Mouse (Mus musculus) T-cell, adult 2 months (primary cell): ENCODE measurements around the gene Polr2a.

Experiments used
- DNase-seq: peaks from one replicate; pipeline ENCODE4 v3.0.0; 2022; ENCODE audit warnings: low spot score

Polr2a gene

GRCm38 (mm10) chr11:69758478-69758970, at the start of gene Polr2a:
Gene Polr2a, minus strand, starts transcription at chr11:69758637.
- peak; percentile 99 for DNase-seq

DNA sequence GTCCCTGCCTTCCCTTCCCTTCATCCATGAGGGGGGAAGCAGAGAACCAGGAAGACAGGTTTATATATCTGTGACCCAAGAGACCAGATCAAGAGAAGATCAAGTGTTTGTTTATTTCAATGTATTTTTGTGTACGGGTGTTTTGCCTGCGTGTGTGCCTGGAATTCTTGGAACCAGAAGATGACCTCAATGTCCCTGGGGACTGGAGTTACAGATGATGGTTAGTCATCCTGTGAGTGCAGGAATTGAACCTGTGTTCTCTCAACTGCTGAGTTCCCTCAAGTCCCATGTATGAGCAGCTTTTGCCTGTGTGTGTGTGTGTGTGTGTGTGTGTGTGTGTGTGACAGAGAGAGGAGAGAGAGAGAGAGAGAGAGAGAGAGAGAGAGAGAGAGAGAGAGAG, 49.2 kb upstream of the Polr2a start:
- no peak for DNase-seq

- no peak for DNase-seq
These were observed 47.9 kb upstream of the Polr2a start for GRCm38 (mm10) chr11:69806378-69806777.

- DNase-seq: no peak
These were observed 46.8 kb upstream of the Polr2a start, which contains the start of gene Tmem102 for GRCm38 (mm10) chr11:69804972-69805909. Gene Tmem102, minus strand, starts transcription at chr11:69805624.

GRCm38 (mm10) chr11:69804652-69804940, 46.2 kb upstream of the Polr2a start:
- no peak for DNase-seq

GRCm38 (mm10) chr11:69803786-69804651, 45.6 kb upstream of the Polr2a start:
- peak; percentile 73 for DNase-seq

DNA sequence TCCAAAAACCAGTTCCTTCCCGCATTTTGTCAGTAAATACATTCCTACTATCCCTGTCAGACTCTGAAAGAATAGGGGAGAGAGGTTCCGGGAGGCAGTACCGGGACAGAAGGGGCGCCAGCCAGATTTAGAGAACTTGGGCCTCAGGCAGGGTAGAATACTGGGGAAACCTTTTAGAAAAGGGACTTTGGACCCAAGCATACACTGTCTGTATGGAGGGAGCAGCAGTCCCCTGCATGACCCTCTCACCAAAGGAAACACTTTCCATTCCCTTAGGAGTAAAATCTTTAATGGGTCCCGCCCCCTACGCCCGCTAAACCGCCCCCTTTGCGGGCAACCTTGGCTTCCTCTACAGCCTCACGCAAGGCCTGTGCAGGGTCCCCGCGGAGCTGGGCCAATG, 44.9 kb upstream of the Polr2a start:
- DNase-seq: no peak

GRCm38 (mm10) chr11:69802648-69803105, 44.2 kb upstream of the Polr2a start:
- DNase-seq: peak; percentile 57

DNA sequence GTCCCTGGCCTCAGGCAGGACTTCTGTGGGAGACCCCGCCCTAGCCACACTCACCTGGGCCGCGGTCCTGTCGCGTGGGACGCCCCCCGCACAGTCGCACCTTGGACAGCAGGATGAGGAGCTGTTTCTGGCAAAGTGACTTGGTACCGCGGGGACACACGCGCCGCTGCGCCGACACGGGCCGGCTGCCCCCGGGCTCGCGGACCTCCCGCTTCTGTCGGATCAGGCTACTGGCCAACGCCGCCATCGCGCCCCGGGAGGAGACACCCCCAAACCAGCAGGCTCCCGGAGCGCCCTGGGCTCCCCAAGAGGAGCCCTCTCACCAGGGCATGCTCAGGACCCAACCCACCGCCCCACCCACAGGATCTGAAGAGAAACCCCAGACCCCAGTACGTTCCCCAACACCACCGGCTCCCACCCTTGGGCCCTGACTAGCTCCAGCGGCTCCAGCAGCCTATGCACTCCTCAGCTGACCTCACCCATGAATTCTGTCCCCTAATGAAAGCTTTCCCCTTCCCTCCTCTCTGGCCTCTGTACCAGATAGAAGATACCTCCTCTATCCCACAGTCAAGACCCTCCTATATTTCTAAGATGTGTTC, 43.0 kb upstream of the Polr2a start, which contains the start of gene Fgf11:
Gene Fgf11, minus strand, starts transcription at position 479 of the 599 bp plus-strand sequence.
- DNase-seq: no peak

DNA sequence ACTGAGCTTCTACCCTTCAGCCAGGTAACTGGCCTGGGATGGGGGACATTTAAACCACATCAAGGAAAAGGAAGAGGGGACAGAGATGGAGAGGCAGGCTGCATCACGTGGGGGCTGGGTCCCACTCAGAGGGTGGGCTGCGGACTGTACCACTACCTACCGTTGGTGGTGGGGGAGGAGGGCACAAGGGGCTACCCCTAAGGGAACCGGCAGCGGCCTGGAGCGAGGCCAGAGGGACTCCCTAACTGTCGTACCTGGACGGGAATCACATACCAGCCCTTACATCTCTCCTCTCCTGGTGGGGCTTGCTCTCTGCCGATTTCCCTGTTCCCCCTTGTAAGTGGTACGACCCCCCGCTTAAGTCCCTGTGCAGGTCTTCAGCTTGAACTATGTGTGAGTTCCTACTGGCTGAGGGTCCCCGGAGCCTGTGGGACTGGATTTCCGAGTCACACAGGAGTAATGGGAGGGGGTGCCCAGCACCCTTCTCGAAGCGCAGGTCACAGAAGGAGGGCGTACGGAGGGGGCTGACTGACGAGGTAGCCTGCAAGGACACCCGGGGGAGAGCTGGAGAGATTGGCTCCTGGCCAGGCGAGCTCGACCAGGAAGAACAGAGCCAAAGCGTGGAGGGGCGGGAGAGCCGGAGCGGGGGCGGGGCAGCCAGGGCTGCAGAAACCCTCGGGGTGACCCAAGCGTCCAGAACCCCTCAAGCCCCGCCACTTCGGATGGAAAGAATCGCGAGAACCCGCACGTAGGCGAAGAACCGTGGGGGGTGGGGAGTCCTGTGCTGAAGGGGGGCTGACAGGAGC, 42.2 kb upstream of the Polr2a start:
- no peak for DNase-seq

DNA sequence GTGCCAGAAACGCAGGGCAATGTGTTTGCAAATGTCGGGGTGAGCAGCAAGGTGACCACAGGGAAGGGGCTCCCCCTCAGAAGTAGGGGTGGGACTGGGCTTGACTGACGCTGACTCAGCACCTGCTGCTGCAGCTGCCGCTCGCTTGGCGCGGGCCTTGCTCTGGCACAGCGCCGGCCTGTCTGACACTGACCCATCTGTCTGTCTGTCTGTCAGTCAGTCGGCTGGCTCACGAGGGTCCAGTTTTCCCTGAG, 41.6 kb upstream of the Polr2a start:
- no peak for DNase-seq

GRCm38 (mm10) chr11:69799394-69800137, 41.1 kb upstream of the Polr2a start:
- DNase-seq: no peak

- no peak for DNase-seq
These were observed 39.5 kb upstream of the Polr2a start for GRCm38 (mm10) chr11:69797924-69798323.

GRCm38 (mm10) chr11:69795983-69796435, 37.6 kb upstream of the Polr2a start:
- DNase-seq: no peak

DNA sequence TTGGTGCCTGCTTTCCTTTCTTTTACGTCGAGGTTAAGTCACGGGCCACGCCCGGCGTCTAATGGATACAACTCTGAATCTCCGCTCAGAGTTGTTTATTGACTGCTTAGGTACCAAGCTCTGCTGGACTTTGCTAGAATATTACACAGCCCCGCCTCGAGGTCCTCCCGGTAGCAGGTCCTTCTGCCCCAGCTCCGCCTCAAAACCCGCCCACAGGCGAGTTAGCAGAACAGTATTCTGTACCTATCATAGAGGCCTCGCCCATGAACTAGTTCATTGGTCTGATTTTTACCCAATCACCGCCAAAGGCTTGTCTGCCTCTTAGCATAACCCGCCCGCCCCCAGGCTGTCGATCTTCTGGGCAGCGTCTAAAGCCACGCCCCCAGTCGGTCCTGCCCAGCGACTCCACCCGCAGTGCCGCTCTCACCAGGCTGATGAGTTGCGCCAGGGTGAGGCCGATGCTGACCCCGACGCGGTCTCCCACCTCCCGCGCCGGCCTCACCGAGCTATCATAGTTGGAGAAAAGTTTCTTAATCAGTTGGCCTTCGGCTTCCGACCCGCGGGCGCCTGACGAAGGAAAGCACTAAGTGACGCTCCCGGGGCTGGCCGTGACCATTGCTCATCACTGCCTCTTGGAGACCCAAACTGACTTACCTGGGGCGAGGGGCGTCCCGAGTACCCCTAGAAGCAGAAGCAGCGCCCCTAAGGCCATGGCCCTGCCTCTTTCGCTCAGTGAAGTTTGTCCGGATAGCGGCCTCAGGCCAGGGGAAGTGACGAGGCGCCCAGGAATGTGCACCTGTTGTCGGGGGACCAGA, 36.9 kb upstream of the Polr2a start, which contains the start of gene Chrnb1:
Gene Chrnb1, minus strand, starts transcription at position 776 of the 815 bp plus-strand sequence.
- peak; percentile 92 for DNase-seq

DNA sequence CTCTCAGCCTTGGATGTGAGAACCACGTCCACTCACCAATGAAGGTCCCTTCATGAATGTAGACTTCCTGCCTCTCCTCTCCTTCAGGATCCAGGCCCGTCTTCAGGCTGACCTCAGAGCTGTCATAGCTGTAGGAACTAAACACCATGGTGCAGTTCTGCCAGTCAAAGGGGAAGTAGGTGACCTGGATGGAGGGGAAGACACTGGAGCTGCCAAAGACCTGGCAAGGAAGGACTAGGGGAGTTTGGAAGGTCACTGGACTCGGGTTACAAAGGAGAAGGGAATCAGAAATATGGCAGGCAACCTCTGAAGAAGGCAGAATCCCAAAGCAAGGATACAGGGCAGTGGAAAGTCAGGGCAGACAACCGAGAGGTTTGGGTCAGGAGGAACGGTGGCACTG, 35.0 kb upstream of the Polr2a start:
- DNase-seq: no peak

- no peak for DNase-seq
These were observed 33.0 kb upstream of the Polr2a start for GRCm38 (mm10) chr11:69791420-69791819.

GRCm38 (mm10) chr11:69789431-69789830, 31.0 kb upstream of the Polr2a start:
- no peak for DNase-seq

- no peak for DNase-seq
These were observed 28.9 kb upstream of the Polr2a start for GRCm38 (mm10) chr11:69787306-69787705.

DNA sequence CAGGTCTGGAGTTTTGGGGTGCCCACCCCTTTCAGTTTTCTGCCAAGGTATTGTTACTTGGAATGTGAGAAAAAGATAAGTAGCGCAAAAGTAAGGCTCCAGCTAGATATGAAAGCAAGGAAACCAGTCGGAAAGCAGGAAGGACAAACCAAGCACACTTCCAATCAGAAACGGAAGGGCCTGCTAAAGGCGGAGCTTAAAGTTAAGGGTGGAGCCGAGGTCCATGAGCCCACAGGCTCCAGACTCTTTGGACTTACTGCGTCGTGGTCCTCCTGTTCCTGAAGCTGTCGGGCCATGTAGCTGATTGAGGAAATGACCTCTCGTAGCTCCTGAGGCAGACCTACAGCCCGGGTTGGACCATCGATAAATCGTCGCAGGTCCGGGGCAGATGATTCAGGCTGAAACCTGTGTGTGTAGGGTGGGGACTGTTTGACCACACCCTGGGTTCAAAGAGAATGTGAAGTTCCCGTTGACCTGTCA, 26.4 kb upstream of the Polr2a start:
- DNase-seq: no peak
